Mouse (Mus musculus) WW6 (cell line): ENCODE data around the gene Olfr71.

ENCODE experiments used
- DNase-seq: peaks from one replicate; pipeline ENCODE4 v3.0.0-alpha.2; 2013; ENCODE audit warnings: low read depth, low spot score

The Olfr71 gene

GRCm38 (mm10) chr4:43656339-43657109 is 53.5 kb downstream of the Olfr71 start, which contains the start of gene Hint2:
Gene Hint2 (minus strand): TSS chr4:43656466.
- DNase-seq = peak; percentile 95

GRCm38 (mm10) chr4:43655656-43656338 is 54.3 kb downstream of the Olfr71 start:
- DNase-seq = no peak
